Mouse (Mus musculus): ENCODE measurements around the gene Zfp580. TPM values are rescaled to one million over a fixed set of nuclear protein-coding genes. Genes with fewer than 3 reads are reported as not detected.

The Zfp580 gene
- 15.7 and 17.3 TPM in 2 replicates for polyA plus RNA-seq (2012; rRNA removed)

DNA sequence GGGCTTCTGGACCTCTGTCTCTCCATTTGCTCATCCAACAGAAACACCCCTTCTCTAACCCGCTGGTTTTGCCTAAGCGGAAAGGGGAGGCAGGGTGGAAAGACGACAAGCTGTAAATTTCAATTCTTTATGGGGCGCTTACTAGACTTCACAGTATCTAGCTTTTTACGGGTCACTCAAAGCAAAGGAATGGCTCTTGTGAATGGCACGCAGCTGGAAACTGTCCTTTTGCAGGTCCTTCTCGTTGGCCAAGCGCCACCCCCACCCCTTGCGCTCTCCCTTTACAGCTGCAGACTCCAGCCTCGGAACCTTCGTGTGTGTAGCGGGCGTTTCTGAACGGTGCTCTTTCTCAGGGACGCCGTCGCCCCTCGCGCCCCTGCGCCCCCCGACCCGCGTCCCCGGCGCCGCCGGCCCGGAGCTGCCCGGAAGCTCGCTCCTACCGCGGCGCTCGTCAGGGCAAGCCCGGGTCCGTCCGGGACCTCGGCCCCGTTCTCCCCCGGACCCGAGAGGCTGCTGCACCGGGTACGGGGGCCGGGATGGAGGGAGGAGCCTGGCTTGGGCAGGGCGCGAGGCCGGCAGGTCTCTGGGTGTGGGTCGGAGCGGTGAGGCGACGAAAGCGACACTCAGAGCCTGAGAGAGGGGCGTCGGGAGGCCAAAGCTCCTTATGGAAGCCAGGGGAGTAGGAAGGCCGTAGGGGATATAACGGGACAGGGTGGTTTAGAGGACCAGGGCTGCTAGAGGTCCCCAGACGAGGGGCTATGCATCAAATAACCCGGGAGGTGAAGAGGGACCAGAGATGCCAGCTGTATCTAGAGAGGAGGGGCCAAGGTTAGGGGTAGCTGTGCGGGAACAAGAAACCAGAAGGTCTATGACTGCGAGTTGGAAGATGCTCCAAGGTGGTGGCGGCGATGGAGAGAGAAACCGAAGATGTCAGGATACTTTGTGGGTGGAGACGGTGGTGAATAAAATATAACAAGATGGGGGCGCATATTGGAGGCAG lies at the start of gene Zfp580:
Gene Zfp580, plus strand, starts transcription at position 346 of the 1,000 bp plus-strand sequence.

GRCm38 (mm10) chr7:5014251-5015117 lies 36.9 kb upstream of the Zfp580 start, which contains the start of the genes Zfp524 and Fiz1:
TSS of gene Zfp524 (plus strand) at chr7:5014415.
TSS of gene Fiz1 (minus strand) at chr7:5014697.

GRCm38 (mm10) chr7:5015118-5016001 lies 36.0 kb upstream of the Zfp580 start, which contains the start of gene Gm44973:
TSS of gene Gm44973 (plus strand) at chr7:5015496.

DNA sequence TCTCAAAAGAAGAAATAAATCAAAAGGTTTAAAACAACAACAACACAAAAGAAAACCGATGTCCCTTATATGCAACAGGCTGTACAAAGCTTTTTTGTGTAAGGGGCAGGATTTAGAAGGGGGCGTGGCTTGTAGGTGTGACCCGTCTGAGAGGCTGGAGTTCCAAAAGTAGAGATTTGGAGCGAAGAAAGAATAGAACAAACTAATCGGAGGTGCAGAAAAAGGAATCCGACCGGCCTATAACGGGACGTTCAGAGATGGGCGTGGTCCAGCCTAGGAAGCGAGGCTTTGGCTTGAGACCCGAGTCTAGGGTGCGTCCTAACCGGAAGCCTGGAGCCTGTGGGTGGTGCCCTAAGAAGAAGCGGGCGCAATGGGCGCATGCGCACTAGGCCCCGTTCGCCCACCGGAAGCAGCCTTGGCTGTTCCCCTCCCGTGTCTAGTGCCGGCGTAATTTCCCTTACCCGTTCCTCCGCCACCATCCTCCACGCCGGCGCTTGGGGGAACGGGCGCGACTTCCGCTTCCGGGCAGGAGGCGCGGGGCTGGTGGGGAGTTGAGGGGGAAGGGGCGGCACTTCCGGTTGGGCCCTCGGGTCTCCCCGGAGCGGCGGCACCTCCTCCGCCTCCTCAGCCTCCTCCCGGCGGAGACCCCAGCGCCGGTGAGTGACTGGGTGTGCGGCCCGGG lies 31.2 kb upstream of the Zfp580 start, which contains the start of the genes Zfp865 and Ccdc106:
Gene Zfp865, plus strand, starts transcription at position 377 of the 682 bp plus-strand sequence.
Gene Ccdc106, plus strand, starts transcription at position 554 of the 682 bp plus-strand sequence.

DNA sequence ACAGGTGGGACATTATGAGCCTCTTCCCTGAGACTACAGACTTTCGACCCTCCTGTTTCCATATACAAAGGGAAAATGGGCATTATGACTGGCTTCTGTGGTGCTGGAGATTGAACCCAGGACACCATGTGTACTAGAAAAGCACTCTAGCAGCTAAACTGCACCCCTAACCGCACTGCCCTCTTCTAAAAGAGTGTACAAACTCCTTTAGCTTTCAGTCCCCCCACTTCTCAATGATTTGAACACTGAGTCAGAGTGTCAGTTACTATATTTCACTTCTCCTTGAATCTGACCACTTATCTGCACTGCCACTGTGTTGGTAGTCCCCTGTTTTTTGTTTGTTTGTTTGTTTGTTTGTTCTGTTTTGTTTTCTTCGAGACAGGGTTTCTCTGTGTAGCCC lies 17.5 kb upstream of the Zfp580 start, which contains the start of gene 4632433K11Rik:
Gene 4632433K11Rik, plus strand, starts transcription at position 301 of the 400 bp plus-strand sequence.

GRCm38 (mm10) chr7:5038109-5038732 lies 13.1 kb upstream of the Zfp580 start, which contains the start of gene Zfp784:
TSS of gene Zfp784 (minus strand) at chr7:5038446.

GRCm38 (mm10) chr7:5061774-5062359 lies 10.5 kb downstream of the Zfp580 start, which contains the start of gene U2af2:
TSS of gene U2af2 (plus strand) at chr7:5062143.

GRCm38 (mm10) chr7:5080010-5080751 lies 28.8 kb downstream of the Zfp580 start, which contains the start of gene Epn1:
TSS of gene Epn1 (plus strand) at chr7:5080235.

Other genes starting within 250 kb of the Zfp580 start
- gene Ube2s, start 238.9 kb upstream of the Zfp580 start, polyA plus RNA-seq (2012; rRNA removed): 143 and 257 TPM in 2 replicates
- 2.0 and 2.8 TPM in 2 replicates for gene Shisa7, start 206.8 kb upstream of the Zfp580 start, polyA plus RNA-seq (2012; rRNA removed)
- gene Isoc2b, start 181.3 kb upstream of the Zfp580 start, polyA plus RNA-seq (2012; rRNA removed): 40.8 and 52.6 TPM in 2 replicates
- 18.6 and 21.4 TPM in 2 replicates for gene Isoc2a, start 174.4 kb upstream of the Zfp580 start, polyA plus RNA-seq (2012; rRNA removed)
- gene Gm36210, start 145.0 kb upstream of the Zfp580 start, polyA plus RNA-seq (2012; rRNA removed): 0.08 TPM in 1 of 2 replicates, not detected in the other
- gene Zfp628, start 136.3 kb upstream of the Zfp580 start, polyA plus RNA-seq (2012; rRNA removed): 31.6 and 31.7 TPM in 2 replicates
- 16.0 and 18.1 TPM in 2 replicates for gene Nat14, start 129.5 kb upstream of the Zfp580 start, polyA plus RNA-seq (2012; rRNA removed)
- gene Ssc5d, start 125.8 kb upstream of the Zfp580 start, polyA plus RNA-seq (2012; rRNA removed): 12.0 and 12.4 TPM in 2 replicates
- gene Sbk2, start 87.1 kb upstream of the Zfp580 start, polyA plus RNA-seq (2012; rRNA removed): 0.09 and 0.30 TPM in 2 replicates
- 0.28 TPM in 1 of 2 replicates, not detected in the other for gene Sbk3, start 80.4 kb upstream of the Zfp580 start, polyA plus RNA-seq (2012; rRNA removed)
- gene Zfp579, start 55.4 kb upstream of the Zfp580 start, polyA plus RNA-seq (2012; rRNA removed): 60.1 and 63.9 TPM in 2 replicates
- gene Zfp524, start 37.1 kb upstream of the Zfp580 start, polyA plus RNA-seq (2012; rRNA removed): 58.6 and 61.0 TPM in 2 replicates
- 35.6 and 36.3 TPM in 2 replicates for gene Fiz1, start 36.8 kb upstream of the Zfp580 start, polyA plus RNA-seq (2012; rRNA removed)
- 0.35 TPM in 1 of 2 replicates, not detected in the other for gene Gm44973, start 36.0 kb upstream of the Zfp580 start, polyA plus RNA-seq (2012; rRNA removed)
- gene Zfp865, start 31.2 kb upstream of the Zfp580 start, polyA plus RNA-seq (2012; rRNA removed): 37.3 and 43.2 TPM in 2 replicates
- 3.0 and 3.6 TPM in 2 replicates for gene Ccdc106, start 31.0 kb upstream of the Zfp580 start, polyA plus RNA-seq (2012; rRNA removed)
- not detected in 2 replicates for gene 4632433K11Rik, start 17.4 kb upstream of the Zfp580 start, polyA plus RNA-seq (2012; rRNA removed)
- 6.4 and 8.7 TPM in 2 replicates for gene Zfp784, start 13.1 kb upstream of the Zfp580 start, polyA plus RNA-seq (2012; rRNA removed)
- 136 and 150 TPM in 2 replicates for gene U2af2, start 10.6 kb downstream of the Zfp580 start, polyA plus RNA-seq (2012; rRNA removed)
- 351 and 358 TPM in 2 replicates for gene Epn1, start 28.7 kb downstream of the Zfp580 start, polyA plus RNA-seq (2012; rRNA removed)
- not detected in 2 replicates for gene Rfpl4, start 65.4 kb downstream of the Zfp580 start, polyA plus RNA-seq (2012; rRNA removed)
- 0.22 and 0.27 TPM in 2 replicates for gene Rasl2-9, start 74.4 kb downstream of the Zfp580 start, polyA plus RNA-seq (2012; rRNA removed)
- not detected in 2 replicates for gene Vmn1r55, start 98.1 kb downstream of the Zfp580 start, polyA plus RNA-seq (2012; rRNA removed)
- gene Vmn1r56, start 145.2 kb downstream of the Zfp580 start, polyA plus RNA-seq (2012; rRNA removed): not detected in 2 replicates
- gene Vmn1r57, start 167.0 kb downstream of the Zfp580 start, polyA plus RNA-seq (2012; rRNA removed): not detected in 2 replicates

All from colon, adult 2 months (tissue).